Mouse (Mus musculus): ENCODE results near the gene Plxnd1. TPM values are rescaled to one million over a fixed set of nuclear protein-coding genes. Genes with fewer than 3 reads are reported as not detected.
A peak's percentile ranks its signal among the peaks of the same experiment; 100 is the strongest.

The Plxnd1 gene
- polyA plus RNA-seq, 1 experiment from 2014 or later = 42.3 TPM

GRCm38 (mm10) chr6:115971273-115972060, 23.3 kb downstream of the Plxnd1 start:
- no peak overlapping the region for H3K9ac ChIP-seq (ENCODE audit: low read depth, low read length)
- no peaks in the 10 kb centered on the region for H3K27me3 ChIP-seq (ENCODE audit: insufficient read depth, low read length)
- peaks cover 41% of the 10 kb centered on the region for H3K36me3 ChIP-seq (ENCODE audit: insufficient read depth, low read length)
- H3K4me3 ChIP-seq (replicated peaks; ENCODE audit: low read depth, low read length) = no peak overlapping the region
- ATAC-seq (replicated peaks; ENCODE audit: low FRiP score, low read depth) (no peak), DNase-seq (ENCODE audit: low spot score) (no peak)
- 0 out of 2 replicates have a peak overlapping the region, but pooled peaks have one; percentile 25 for H3K27ac ChIP-seq
- H3K9me3 ChIP-seq (replicated peaks; ENCODE audit: low read length) = no peaks in the 10 kb centered on the region
- no peak overlapping the region for H3K4me2 ChIP-seq (ENCODE audit: low read length)
- 29% methylated on average over 13 of the region's 13 CpGs for WGBS
- TF ChIP-seq CTCF (IDR thresholded peaks at IDR 0.05; ENCODE audit: low read depth) = no peak
- peaks cover 15% of the 10 kb centered on the region for H3K4me1 ChIP-seq (replicated peaks; ENCODE audit: insufficient read depth, low read length)

GRCm38 (mm10) chr6:115969952-115970351, 24.9 kb downstream of the Plxnd1 start:
- H3K4me1 ChIP-seq (replicated peaks; ENCODE audit: insufficient read depth, low read length) = peaks cover 15% of the 10 kb centered on the region
- no peak overlapping the region for H3K4me3 ChIP-seq (replicated peaks; ENCODE audit: low read depth, low read length)
- TF ChIP-seq CTCF (IDR thresholded peaks at IDR 0.05; ENCODE audit: low read depth) = no peak
- H3K4me2 ChIP-seq (ENCODE audit: low read length) = no peak overlapping the region
- WGBS = 72% methylated on average over 4 of the region's 6 CpGs
- H3K9me3 ChIP-seq (replicated peaks; ENCODE audit: low read length) = no peaks in the 10 kb centered on the region
- DNase-seq (ENCODE audit: low spot score) = no peak
- no peak overlapping the region for H3K27ac ChIP-seq
- no peak overlapping the region for H3K9ac ChIP-seq (ENCODE audit: low read depth, low read length)
- no peak for ATAC-seq (replicated peaks; ENCODE audit: low FRiP score, low read depth)
- H3K27me3 ChIP-seq (ENCODE audit: insufficient read depth, low read length) = no peaks in the 10 kb centered on the region
- peaks cover 37% of the 10 kb centered on the region; the same call in 1 of the 2 replicates for H3K36me3 ChIP-seq (ENCODE audit: insufficient read depth, low read length)

GRCm38 (mm10) chr6:115969103-115969502, 25.7 kb downstream of the Plxnd1 start:
- DNase-seq (ENCODE audit: low spot score) (no peak), ATAC-seq (replicated peaks; ENCODE audit: low FRiP score, low read depth) (no peak)
- Histone ChIP-seq H3K27ac (no peak overlapping the region), H3K9ac (ENCODE audit: low read depth, low read length) (no peak overlapping the region), H3K27me3 (ENCODE audit: insufficient read depth, low read length) (no peaks in the 10 kb centered on the region), H3K36me3 (ENCODE audit: insufficient read depth, low read length) (0 out of 2 replicates have a peak, but pooled peaks cover 36% of the 10 kb centered on the region), H3K4me3 (replicated peaks; ENCODE audit: low read depth, low read length) (no peak overlapping the region), H3K9me3 (replicated peaks; ENCODE audit: low read length) (no peaks in the 10 kb centered on the region), H3K4me1 (replicated peaks; ENCODE audit: insufficient read depth, low read length) (peaks cover 15% of the 10 kb centered on the region), H3K4me2 (ENCODE audit: low read length) (no peak overlapping the region)
- WGBS = 69% methylated on average over 9 of the region's 9 CpGs
- no peak for TF ChIP-seq CTCF (IDR thresholded peaks at IDR 0.05; ENCODE audit: low read depth)

GRCm38 (mm10) chr6:115968700-115969099, 26.1 kb downstream of the Plxnd1 start:
- 0 out of 2 replicates have a peak, but pooled peaks cover 39% of the 10 kb centered on the region for H3K36me3 ChIP-seq (ENCODE audit: insufficient read depth, low read length)

GRCm38 (mm10) chr6:115968086-115968485, 26.7 kb downstream of the Plxnd1 start:
- 72% methylated on average over 5 of the region's 5 CpGs for WGBS
- ATAC-seq (replicated peaks; ENCODE audit: low FRiP score, low read depth) (no peak), DNase-seq (ENCODE audit: low spot score) (no peak)
- Histone ChIP-seq H3K4me2 (ENCODE audit: low read length) (no peak overlapping the region), H3K9me3 (replicated peaks; ENCODE audit: low read length) (no peaks in the 10 kb centered on the region), H3K27me3 (ENCODE audit: insufficient read depth, low read length) (no peaks in the 10 kb centered on the region), H3K9ac (ENCODE audit: low read depth, low read length) (no peak overlapping the region), H3K27ac (no peak overlapping the region), H3K4me3 (replicated peaks; ENCODE audit: low read depth, low read length) (no peak overlapping the region), H3K4me1 (replicated peaks; ENCODE audit: insufficient read depth, low read length) (peaks cover 12% of the 10 kb centered on the region), H3K36me3 (ENCODE audit: insufficient read depth, low read length) (peaks cover 39% of the 10 kb centered on the region; the same call in 1 of the 2 replicates)
- no peak for TF ChIP-seq CTCF (IDR thresholded peaks at IDR 0.05; ENCODE audit: low read depth)

More at GRCm38 (mm10) chr6:115968700-115969099, 26.1 kb downstream of the Plxnd1 start:
- no peak for ATAC-seq (replicated peaks; ENCODE audit: low FRiP score, low read depth)
- 79% methylated on average over 6 of the region's 6 CpGs for WGBS
- Histone ChIP-seq H3K4me1 (replicated peaks; ENCODE audit: insufficient read depth, low read length) (peaks cover 15% of the 10 kb centered on the region), H3K27ac (no peak overlapping the region), H3K9me3 (replicated peaks; ENCODE audit: low read length) (no peaks in the 10 kb centered on the region), H3K27me3 (ENCODE audit: insufficient read depth, low read length) (no peaks in the 10 kb centered on the region), H3K4me2 (ENCODE audit: low read length) (no peak overlapping the region), H3K4me3 (replicated peaks; ENCODE audit: low read depth, low read length) (no peak overlapping the region), H3K9ac (ENCODE audit: low read depth, low read length) (no peak overlapping the region)
- no peak for TF ChIP-seq CTCF (IDR thresholded peaks at IDR 0.05; ENCODE audit: low read depth)
- no peak for DNase-seq (ENCODE audit: low spot score)

- 88% methylated on average over 15 of the region's 15 CpGs for WGBS
- ATAC-seq (replicated peaks; ENCODE audit: low FRiP score, low read depth) = no peak
Measured at GRCm38 (mm10) chr6:115967291-115967880, 27.4 kb downstream of the Plxnd1 start.

More at GRCm38 (mm10) chr6:115967291-115967880, 27.4 kb downstream of the Plxnd1 start:
- no peak overlapping the region for H3K4me2 ChIP-seq (ENCODE audit: low read length)
- DNase-seq (ENCODE audit: low spot score) = no peak
- H3K36me3 ChIP-seq (ENCODE audit: insufficient read depth, low read length) = peaks cover 42% of the 10 kb centered on the region; the same call in 1 of the 2 replicates
- no peak overlapping the region for H3K9ac ChIP-seq (ENCODE audit: low read depth, low read length)
- H3K27me3 ChIP-seq (ENCODE audit: insufficient read depth, low read length) = no peaks in the 10 kb centered on the region
- TF ChIP-seq CTCF (IDR thresholded peaks at IDR 0.05; ENCODE audit: low read depth) = no peak
- H3K4me1 ChIP-seq (replicated peaks; ENCODE audit: insufficient read depth, low read length) = peaks cover 6% of the 10 kb centered on the region
- H3K9me3 ChIP-seq (replicated peaks; ENCODE audit: low read length) = no peaks in the 10 kb centered on the region
- no peak overlapping the region for H3K27ac ChIP-seq
- no peak overlapping the region for H3K4me3 ChIP-seq (replicated peaks; ENCODE audit: low read depth, low read length)

Measured in kidney, postnatal 0 days (tissue).